7 mouse cellular contexts compared by ENCODE assay signal in the genomic region with DNA sequence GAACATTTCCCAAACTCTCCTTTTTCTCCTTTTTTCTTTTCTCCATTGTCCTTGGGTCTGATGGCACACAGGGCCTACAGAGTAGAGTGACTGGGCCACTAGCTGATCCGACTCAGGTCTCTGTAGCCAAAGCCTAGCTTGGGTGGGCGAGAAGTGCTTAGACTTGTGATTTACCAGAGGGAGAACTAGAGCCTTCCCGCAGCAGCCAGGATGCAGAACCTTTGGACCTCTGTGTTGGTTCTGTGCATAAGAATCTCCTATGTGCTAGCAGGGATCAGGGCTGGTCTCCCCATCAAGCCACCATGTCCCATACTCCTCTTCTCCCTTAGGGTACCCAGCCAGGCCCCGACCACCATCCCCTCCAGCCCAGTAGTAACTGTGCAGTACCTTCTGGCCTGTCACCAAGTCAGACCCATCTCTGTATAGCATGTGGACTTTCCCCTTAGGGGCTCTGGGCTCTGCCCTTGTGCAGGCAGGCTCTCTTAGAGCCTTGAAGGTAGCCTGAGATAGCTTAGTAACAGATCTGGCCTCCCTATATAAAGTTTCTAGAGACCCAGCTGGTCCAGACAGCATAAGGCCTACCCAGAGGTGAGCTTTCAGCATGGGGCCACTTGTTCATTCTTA.
DNase-seq lines count a peak whose midpoint lies in the region; ATAC-seq lines count a peak whose summit lies in the region.

No protein-coding gene starts in this region.

- WGBS in neural tube, embryonic 11.5 days, result 61% methylated on average over 4 of the region's 4 CpGs
- WGBS in forebrain, embryonic 14.5 days, result 56% methylated on average over 4 of the region's 4 CpGs
- WGBS in limb, embryonic 13.5 days, result 58% methylated on average over 4 of the region's 4 CpGs

- no peaks in the 10 kb centered on the region for H3K36me3 ChIP-seq in neural tube, embryonic 11.5 days (ENCODE audit: control insufficient read depth, insufficient read depth, low read length)
- no peaks in the 10 kb centered on the region for H3K36me3 ChIP-seq in forebrain, embryonic 14.5 days (ENCODE audit: control insufficient read depth, insufficient read depth, low read length)
- no peaks in the 10 kb centered on the region for H3K36me3 ChIP-seq in limb, embryonic 13.5 days

- no peak for DNase-seq in neural tube, embryonic 11.5 days (ENCODE audit: low spot score)
- DNase-seq in neural tube, embryonic 10.5 days (ENCODE audit: extremely low spot score, low spot score), result no peak
- no peak for DNase-seq in forebrain, embryonic 14.5 days (ENCODE audit: low spot score)
- DNase-seq in testis, postnatal 10 days (ENCODE audit: low spot score), result peak; percentile 45
- no peak for DNase-seq in ovary, postnatal 14 days (ENCODE audit: low spot score)
- no peak for DNase-seq in retina, embryonic 14.5 days (ENCODE audit: low spot score)

- H3K4me2 ChIP-seq in neural tube, embryonic 11.5 days (ENCODE audit: low read depth), result peak overlapping the region; percentile 75; the same call in 1 of the 2 replicates
- peak overlapping the region; percentile 75; the same call in 1 of the 2 replicates for H3K4me2 ChIP-seq in forebrain, embryonic 14.5 days (ENCODE audit: low read length)
- H3K4me2 ChIP-seq in limb, embryonic 13.5 days (replicated peaks), result peak overlapping the region; percentile 78

- no peaks in the 10 kb centered on the region for H3K9me3 ChIP-seq in neural tube, embryonic 11.5 days (ENCODE audit: control insufficient read depth, low read length)
- H3K9me3 ChIP-seq in forebrain, embryonic 14.5 days (replicated peaks; ENCODE audit: control insufficient read depth, low read length), result no peaks in the 10 kb centered on the region
- H3K9me3 ChIP-seq in limb, embryonic 13.5 days, result no peaks in the 10 kb centered on the region

- peaks cover 46% of the 10 kb centered on the region for H3K4me1 ChIP-seq in neural tube, embryonic 11.5 days (ENCODE audit: control insufficient read depth, insufficient read depth, low read length)
- peaks cover 54% of the 10 kb centered on the region for H3K4me1 ChIP-seq in forebrain, embryonic 14.5 days (ENCODE audit: control insufficient read depth, insufficient read depth, low read length)
- peaks cover 69% of the 10 kb centered on the region for H3K4me1 ChIP-seq in limb, embryonic 13.5 days

- no peaks in the 10 kb centered on the region for H3K27me3 ChIP-seq in neural tube, embryonic 11.5 days (ENCODE audit: control insufficient read depth, insufficient read depth, low read length)
- H3K27me3 ChIP-seq in forebrain, embryonic 14.5 days (replicated peaks; ENCODE audit: control insufficient read depth, insufficient read depth, low read length), result no peaks in the 10 kb centered on the region
- no peaks in the 10 kb centered on the region for H3K27me3 ChIP-seq in limb, embryonic 13.5 days

- no peak overlapping the region for H3K4me3 ChIP-seq in neural tube, embryonic 11.5 days (ENCODE audit: low read depth, low read length)
- no peak overlapping the region for H3K4me3 ChIP-seq in forebrain, embryonic 14.5 days (ENCODE audit: low read depth, low read length)
- no peak overlapping the region for H3K4me3 ChIP-seq in limb, embryonic 13.5 days

- H3K9ac ChIP-seq in neural tube, embryonic 11.5 days (ENCODE audit: low read length), result no peak overlapping the region; the same call in 1 of the 2 replicates
- peak overlapping the region; percentile 78 for H3K9ac ChIP-seq in forebrain, embryonic 14.5 days (ENCODE audit: low read length)
- peak overlapping the region; percentile 78; the same call in 1 of the 2 replicates for H3K9ac ChIP-seq in limb, embryonic 13.5 days

- peak overlapping the region; percentile 95 for H3K27ac ChIP-seq in neural tube, embryonic 11.5 days (ENCODE audit: low read depth, low read length)
- peak overlapping the region; percentile 99 for H3K27ac ChIP-seq in forebrain, embryonic 14.5 days (ENCODE audit: low read depth, low read length)
- peak overlapping the region; percentile 100 for H3K27ac ChIP-seq in limb, embryonic 13.5 days

- ATAC-seq in neural tube, embryonic 11.5 days (ENCODE audit: insufficient read depth, low FRiP score, low TSS enrichment), result no peak
- no peak for ATAC-seq in forebrain, embryonic 14.5 days
- ATAC-seq in limb, embryonic 13.5 days (ENCODE audit: low FRiP score, low read depth), result no peak
